Mouse (Mus musculus): ENCODE measurements around the gene Ripply1. TPM values are rescaled to one million over a fixed set of nuclear protein-coding genes. Genes with fewer than 3 reads are reported as not detected.

Ripply1 gene
- total RNA-seq (2021), result not detected

GRCm38 (mm10) chrX:139782278-139783044 is at the start of gene Ripply1:
Ripply1 (minus strand) TSS chrX:139782353.
- intact Hi-C loops (cut with DNase I), result no loop called here
- DNase-seq (ENCODE audit: extremely low spot score in 1 of 2, low spot score in 2 of 2), result no peak

GRCm38 (mm10) chrX:139828363-139829092 is 46.4 kb upstream of the Ripply1 start:
- DNase-seq (ENCODE audit: extremely low spot score in 1 of 2, low spot score in 2 of 2), result no peak
- intact Hi-C loops (cut with DNase I), result no loop called here

DNA sequence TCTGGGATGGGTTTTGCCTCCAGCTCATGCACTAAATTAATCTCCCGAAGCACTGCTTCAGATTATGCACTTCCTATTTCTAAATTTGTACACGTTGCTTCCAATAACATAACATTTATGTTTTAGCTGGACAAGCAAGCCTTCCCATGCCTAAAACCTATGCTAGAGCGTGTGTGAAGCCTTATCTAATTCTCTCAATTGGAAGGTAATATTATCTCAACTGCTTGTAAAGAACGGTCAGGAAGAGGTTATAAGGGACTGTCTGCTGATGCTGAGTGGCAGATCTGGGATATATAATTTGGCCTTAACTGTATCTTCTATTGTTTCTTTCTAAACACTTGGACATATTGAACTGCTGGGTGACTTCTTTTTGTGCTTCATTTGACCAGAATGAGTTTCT is 44.8 kb upstream of the Ripply1 start:
- intact Hi-C loops (cut with DNase I), result no loop called here
- no peak for DNase-seq (ENCODE audit: extremely low spot score in 1 of 2, low spot score in 2 of 2)

DNA sequence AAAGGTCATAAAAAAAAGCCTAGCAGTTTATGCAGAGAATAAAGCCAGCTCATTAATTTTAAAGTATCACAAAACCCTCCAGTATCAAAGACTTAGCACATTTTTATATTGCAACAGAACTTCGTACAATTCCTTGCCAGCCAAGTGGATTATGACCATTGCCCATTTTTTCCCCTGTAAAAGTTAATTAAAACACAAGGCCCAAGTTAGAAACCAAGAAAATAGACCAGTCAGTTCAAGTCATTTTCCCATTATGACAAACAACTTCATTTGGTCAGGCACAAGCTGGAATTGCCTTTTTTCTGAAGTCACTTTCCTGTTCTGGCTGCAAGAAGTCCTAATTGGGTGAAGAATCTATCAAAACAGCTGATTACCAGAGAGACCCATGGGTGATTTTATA is 43.2 kb upstream of the Ripply1 start:
- intact Hi-C loops (cut with DNase I), result no loop called here
- no peak for DNase-seq (ENCODE audit: extremely low spot score in 1 of 2, low spot score in 2 of 2)

DNA sequence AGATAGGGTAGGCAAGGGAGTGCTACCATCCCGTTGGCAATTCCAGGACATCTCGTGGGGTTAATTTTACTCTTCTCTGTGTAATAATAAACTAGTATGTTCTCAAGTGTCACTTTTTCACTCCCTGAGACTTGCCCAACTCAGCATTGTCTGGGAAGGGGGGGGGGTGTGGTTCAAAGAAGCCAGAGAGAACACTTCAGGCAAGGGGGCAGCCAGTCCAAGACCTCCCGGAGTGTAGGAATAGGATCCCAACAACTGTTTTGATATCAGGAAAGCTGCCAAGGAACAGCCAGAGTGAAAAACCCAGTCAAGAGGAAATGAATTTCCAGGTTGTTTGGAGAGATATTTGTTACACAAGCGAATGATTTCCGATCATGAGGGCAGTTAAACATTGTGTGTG is 33.0 kb upstream of the Ripply1 start:
- intact Hi-C loops (cut with DNase I), result no loop called here
- no peak for DNase-seq (ENCODE audit: extremely low spot score in 1 of 2, low spot score in 2 of 2)

GRCm38 (mm10) chrX:139814018-139814635 is 32.0 kb upstream of the Ripply1 start:
- intact Hi-C loops (cut with DNase I), result no loop called here
- no peak for DNase-seq (ENCODE audit: extremely low spot score in 1 of 2, low spot score in 2 of 2)

DNA sequence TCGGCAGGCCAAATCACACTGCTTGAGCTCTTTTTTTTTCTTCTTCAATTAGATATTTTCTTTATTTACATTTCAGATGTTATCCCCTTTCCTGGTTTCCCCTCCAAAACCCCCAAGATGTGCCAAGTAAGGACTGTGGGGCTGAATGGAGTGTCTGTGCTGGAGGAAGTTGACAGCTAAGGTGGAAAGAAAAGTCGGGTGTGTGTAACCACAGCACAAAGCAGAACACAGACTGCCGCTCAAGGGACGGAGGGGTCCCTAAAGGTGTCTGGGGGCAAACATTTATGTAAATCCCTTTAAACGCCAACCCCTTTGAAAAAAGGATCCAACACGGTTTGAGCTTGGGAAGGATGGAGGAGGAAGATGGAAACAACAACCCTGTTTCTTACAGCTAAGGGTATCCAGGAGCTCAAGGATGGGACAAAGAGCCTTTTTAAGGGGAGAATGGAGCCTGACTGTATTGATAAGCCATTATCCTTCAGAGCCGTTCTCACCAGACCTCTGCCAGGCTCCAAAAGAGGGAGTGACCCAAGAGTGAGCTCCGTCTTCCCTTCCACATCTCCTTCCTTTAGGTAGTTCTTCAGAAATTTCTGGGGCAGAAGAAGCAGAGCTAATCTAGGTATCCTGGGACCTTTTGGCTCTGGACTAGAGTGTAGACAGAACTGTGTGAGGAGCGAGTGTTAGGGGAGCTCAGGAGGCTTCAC is 31.3 kb upstream of the Ripply1 start:
- intact Hi-C loops (cut with DNase I), result no loop called here
- DNase-seq (ENCODE audit: extremely low spot score in 1 of 2, low spot score in 2 of 2), result no peak

DNA sequence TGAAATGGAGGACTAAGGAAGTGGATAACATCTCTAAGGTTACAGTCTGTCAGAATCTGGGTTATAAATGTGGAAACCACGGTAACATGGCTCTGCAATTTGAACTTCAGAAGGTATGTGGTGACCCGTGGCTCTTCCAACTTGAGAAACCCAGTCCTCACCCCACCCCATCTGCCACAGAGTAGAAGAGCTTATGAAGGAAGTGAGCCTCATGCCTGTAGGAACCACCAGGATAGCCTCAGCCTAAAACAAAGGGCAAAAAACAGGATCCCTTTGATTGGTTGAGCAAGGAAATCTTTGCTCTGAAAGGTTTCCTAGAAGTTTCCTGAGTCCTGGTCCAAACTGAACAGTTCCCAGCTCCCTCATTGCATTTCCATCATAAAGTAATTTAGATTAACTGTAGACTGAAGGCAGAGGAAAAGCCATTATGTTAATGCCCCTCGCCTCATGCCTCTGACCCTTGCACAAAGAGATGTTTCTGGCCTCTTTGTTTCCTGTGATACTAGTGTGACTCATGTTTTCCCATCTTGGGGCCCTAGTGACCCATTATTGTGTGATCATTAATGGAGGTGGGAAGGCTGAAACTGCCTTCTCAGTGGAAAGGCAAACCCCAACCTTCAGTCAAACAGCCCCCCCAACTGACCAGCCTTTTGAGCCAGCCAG is 30.6 kb upstream of the Ripply1 start:
- DNase-seq (ENCODE audit: extremely low spot score in 1 of 2, low spot score in 2 of 2), result no peak
- intact Hi-C loops (cut with DNase I), result no loop called here

- intact Hi-C loops (cut with DNase I), result no loop called here
- no peak for DNase-seq (ENCODE audit: extremely low spot score in 1 of 2, low spot score in 2 of 2)
Measured at GRCm38 (mm10) chrX:139808501-139808900, 26.3 kb upstream of the Ripply1 start.

GRCm38 (mm10) chrX:139808085-139808484 is 25.9 kb upstream of the Ripply1 start:
- peak in 1 of 2 experiments; percentile 8 for DNase-seq (ENCODE audit: extremely low spot score in 1 of 2, low spot score in 2 of 2)
- intact Hi-C loops (cut with DNase I), result no loop called here

- no peak for DNase-seq (ENCODE audit: extremely low spot score in 1 of 2, low spot score in 2 of 2)
- intact Hi-C loops (cut with DNase I), result no loop called here
Measured at GRCm38 (mm10) chrX:139807391-139807790, 25.2 kb upstream of the Ripply1 start.

- intact Hi-C loops (cut with DNase I), result no loop called here
- DNase-seq (ENCODE audit: extremely low spot score in 1 of 2, low spot score in 2 of 2), result no peak
Measured at GRCm38 (mm10) chrX:139805918-139806317, 23.8 kb upstream of the Ripply1 start.

DNA sequence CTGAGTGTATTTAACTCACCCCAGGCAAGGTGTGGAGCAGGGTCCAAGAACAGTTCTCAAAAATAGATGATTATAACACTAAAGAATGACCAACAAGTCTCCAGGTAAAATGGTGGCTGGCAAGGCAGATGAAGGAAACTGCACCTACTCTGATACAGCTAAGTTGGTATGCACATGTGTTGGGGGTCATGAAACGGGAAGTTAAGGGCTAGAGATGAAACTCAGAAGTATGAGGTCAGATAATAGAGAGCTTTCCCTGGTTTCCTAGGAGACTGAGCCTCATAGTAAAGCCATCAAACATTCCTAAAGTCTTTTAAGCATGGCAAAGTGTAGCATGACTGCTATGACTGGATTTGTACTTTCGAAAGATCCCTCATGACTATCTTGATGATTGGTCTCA is 20.9 kb upstream of the Ripply1 start:
- intact Hi-C loops (cut with DNase I), result no loop called here
- DNase-seq (ENCODE audit: extremely low spot score in 1 of 2, low spot score in 2 of 2), result no peak

- intact Hi-C loops (cut with DNase I), result no loop called here
- peak in 1 of 2 experiments; percentile 24 for DNase-seq (ENCODE audit: extremely low spot score in 1 of 2, low spot score in 2 of 2)
Measured at GRCm38 (mm10) chrX:139800406-139800878, 18.3 kb upstream of the Ripply1 start, which contains the start of gene Cldn2. Cldn2 (plus strand) TSS chrX:139800828.

DNA sequence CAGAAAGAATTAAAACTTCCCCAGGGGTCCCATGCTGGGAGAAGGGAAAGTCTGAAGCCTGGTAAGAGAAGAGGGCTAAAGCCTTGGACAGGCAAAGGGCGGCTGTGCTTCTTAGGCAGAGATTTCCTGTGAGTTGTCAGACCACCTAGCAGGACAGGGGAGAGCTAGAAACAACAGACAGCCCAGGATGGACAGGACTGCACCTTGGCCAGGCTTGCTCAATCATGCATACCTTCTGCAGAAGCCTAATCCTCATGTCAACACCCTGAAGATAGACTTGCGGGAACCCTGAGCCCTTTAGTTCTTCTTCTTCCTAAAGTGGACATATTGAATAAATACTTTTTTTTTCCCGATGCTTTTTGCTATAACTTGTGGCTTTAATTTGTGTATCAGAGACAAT is 17.8 kb upstream of the Ripply1 start:
- no peak for DNase-seq (ENCODE audit: extremely low spot score in 1 of 2, low spot score in 2 of 2)
- intact Hi-C loops (cut with DNase I), result no loop called here

DNA sequence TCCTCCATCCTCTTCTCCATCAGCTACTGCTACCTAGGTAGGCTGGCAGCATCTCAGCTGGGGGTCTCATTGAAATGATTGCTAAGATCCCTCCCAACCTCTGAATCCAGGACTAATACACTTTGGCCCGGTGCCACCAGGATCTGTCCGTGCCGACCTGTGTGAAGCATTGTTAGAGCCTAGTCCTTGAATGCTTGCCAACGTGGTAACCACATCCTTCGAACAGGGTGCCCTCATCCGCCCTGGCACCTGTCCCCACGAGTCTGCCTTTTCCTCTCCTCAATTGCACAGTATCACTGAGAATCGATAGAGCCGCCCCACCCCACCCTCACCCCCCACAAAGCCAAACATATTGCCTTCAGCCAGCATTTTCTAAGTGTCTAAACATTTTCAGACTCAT is 15.7 kb upstream of the Ripply1 start:
- peak in 1 of 2 experiments; percentile 16 for DNase-seq (ENCODE audit: extremely low spot score in 1 of 2, low spot score in 2 of 2)
- intact Hi-C loops (cut with DNase I), result no loop called here

DNA sequence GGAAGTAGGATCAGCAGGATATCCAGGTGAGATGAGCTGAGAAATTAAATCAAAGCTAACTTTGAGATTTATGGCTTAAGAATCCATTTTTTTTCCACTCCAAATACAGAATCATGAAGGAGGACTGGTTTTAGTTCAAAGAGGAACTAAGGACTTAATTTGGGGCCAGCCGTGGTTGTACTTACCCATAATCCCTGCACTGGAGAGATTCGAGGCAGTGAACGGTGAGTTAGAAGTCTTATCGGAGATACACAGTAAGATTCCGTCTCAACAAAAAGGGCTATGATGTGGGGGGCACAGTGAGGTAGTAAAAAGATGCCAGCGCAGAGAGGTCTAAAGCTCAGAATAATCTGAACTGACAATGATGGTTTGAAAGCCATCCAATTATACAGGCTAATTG is 13.9 kb upstream of the Ripply1 start:
- DNase-seq (ENCODE audit: extremely low spot score in 1 of 2, low spot score in 2 of 2), result no peak
- intact Hi-C loops (cut with DNase I), result no loop called here

DNA sequence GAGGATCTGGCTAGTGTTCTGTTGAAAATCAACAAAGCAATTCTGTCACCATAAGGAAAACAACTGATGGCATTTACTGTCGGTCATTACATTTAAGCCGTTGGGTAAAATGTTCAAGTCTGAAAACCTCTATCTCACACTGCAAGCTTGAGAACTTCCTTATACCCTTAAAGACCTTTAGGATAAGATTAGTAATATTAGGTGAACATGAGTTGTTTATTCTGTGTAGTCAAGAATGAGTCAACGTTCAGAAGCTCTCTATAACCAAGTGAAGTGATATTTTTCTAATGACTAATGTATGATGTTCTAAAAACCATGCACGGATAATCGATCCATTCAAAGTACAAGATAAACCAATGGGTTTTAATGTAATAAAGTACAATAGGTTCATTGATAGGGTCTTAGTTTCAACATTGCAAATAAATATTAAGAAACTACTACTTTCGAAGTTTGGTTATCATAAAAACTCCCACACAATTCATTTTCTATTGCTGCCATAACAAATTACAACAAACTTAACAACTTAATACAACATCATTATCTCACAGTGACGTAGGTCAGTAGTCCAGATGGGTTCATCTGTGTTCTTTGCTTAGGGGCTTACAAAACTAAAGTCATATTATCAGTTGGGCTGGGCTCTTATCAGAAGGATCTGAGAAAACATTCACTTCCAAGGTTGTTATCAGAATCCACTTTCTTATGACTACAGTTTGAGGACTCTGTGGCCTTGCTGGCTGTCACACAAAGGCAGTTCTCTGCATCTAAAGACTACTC is 12.1 kb upstream of the Ripply1 start:
- intact Hi-C loops (cut with DNase I), result no loop called here
- no peak for DNase-seq (ENCODE audit: extremely low spot score in 1 of 2, low spot score in 2 of 2)
